Mouse (Mus musculus) CH12.LX (cell line): Measurements from ENCODE around the gene Sept12. TPM values are rescaled to one million over a fixed set of nuclear protein-coding genes. Genes with fewer than 3 reads are reported as not detected.

Source experiments
- DNase-seq: peaks from one replicate; pipeline ENCODE4 v3.0.0-alpha.2; 2013; ENCODE audit errors: extremely low read depth
- H3K27ac ChIP-seq: 2 replicates; pipeline ENCODE4 v1.5.1; 2012; ENCODE audit warnings: low read depth, mild to moderate bottlenecking, control low read depth, moderate library complexity; ENCODE audit not compliant: insufficient read depth
- H3K27me3 ChIP-seq: replicated peaks from 2 replicates; pipeline ENCODE3; 2012; ENCODE audit warnings: inconsistent platforms
- H3K36me3 ChIP-seq, 2 experiments: replicated peaks in 1 of 2; 2 replicates each; pipeline versions ENCODE3 to v1.6.1; 2012; ENCODE audit warnings: inconsistent platforms in 1 of 2, low read length in 1 of 2, mild to moderate bottlenecking in 1 of 2, mixed read lengths in 1 of 2, moderate library complexity in 1 of 2; ENCODE audit not compliant: control insufficient read depth in 1 of 2, insufficient read depth in 1 of 2
- H3K4me1 ChIP-seq, 2 experiments: 2 replicates each; pipeline ENCODE4 v1.6.1; 2012; ENCODE audit warnings: inconsistent platforms in 1 of 2, moderate library complexity in 1 of 2; ENCODE audit not compliant: insufficient read depth in 2 of 2, control insufficient read depth in 1 of 2
- H3K4me2 ChIP-seq: 2 replicates; pipeline ENCODE4 v1.6.1; 2012; ENCODE audit warnings: low read depth, mild to moderate bottlenecking, control low read depth; ENCODE audit not compliant: poor library complexity, insufficient read depth, severe bottlenecking
- H3K4me3 ChIP-seq, 3 experiments: fragments of 150-350 bp in 1 of 3; sonication (generic) in 1 of 3; replicated peaks in 1 of 3; 2 replicates each; pipeline versions ENCODE3 to v1.5.1; 2011 to 2012; ENCODE audit warnings: low read depth in 2 of 3, low read length in 2 of 3, mild to moderate bottlenecking in 2 of 3, moderate library complexity in 2 of 3, control low read depth in 1 of 3, improper control_type of control experiment in 1 of 3, inconsistent platforms in 1 of 3, mixed read lengths in 1 of 3; ENCODE audit not compliant: poor library complexity in 1 of 3
- H3K79me2 ChIP-seq: replicated peaks from 2 replicates; pipeline ENCODE4 v1.6.1; 2012; ENCODE audit warnings: mild to moderate bottlenecking, moderate library complexity; ENCODE audit not compliant: control insufficient read depth, poor library complexity, insufficient read depth, severe bottlenecking; ENCODE audit errors: extremely low read depth
- H3K9ac ChIP-seq: 2 replicates; pipeline ENCODE4 v1.6.1; 2012; ENCODE audit warnings: low read depth, mild to moderate bottlenecking, control low read depth, moderate library complexity; ENCODE audit not compliant: insufficient read depth
- H3K9me3 ChIP-seq: replicated peaks from 2 replicates; pipeline ENCODE3; 2012; ENCODE audit warnings: low read length, inconsistent platforms, mixed read lengths
- CHD1 ChIP-seq: IDR thresholded peaks from 2 replicates; pipeline ENCODE4 v1.6.1; 2012; ENCODE audit warnings: low read depth, low read length, improper control_type of control experiment, inconsistent platforms
- HCFC1 ChIP-seq: IDR thresholded peaks from 2 replicates; pipeline ENCODE4 v1.6.1; 2012; ENCODE audit warnings: low read depth, mild to moderate bottlenecking, inconsistent platforms, low read length, improper control_type of control experiment
- MAFK ChIP-seq: IDR thresholded peaks from 2 replicates; pipeline ENCODE4 v1.6.1; 2011; ENCODE audit warnings: low read length, improper control_type of control experiment; ENCODE audit not compliant: insufficient replicate concordance
- MEF2A ChIP-seq: IDR thresholded peaks from 2 replicates; pipeline ENCODE4 v1.6.1; 2014; ENCODE audit warnings: low read depth, mild to moderate bottlenecking, inconsistent platforms, low read length, improper control_type of control experiment, borderline replicate concordance
- NELFE ChIP-seq: IDR thresholded peaks from 2 replicates; pipeline ENCODE4 v1.6.1; 2011; ENCODE audit warnings: low read depth, low read length, improper control_type of control experiment
- NRF1 ChIP-seq: IDR thresholded peaks from 2 replicates; pipeline ENCODE4 v1.6.1; 2014; ENCODE audit warnings: low read depth, mild to moderate bottlenecking, inconsistent platforms, low read length, improper control_type of control experiment, moderate library complexity
- RAD21 ChIP-seq: IDR thresholded peaks from 2 replicates; pipeline ENCODE4 v1.6.1; 2011; ENCODE audit warnings: low read depth, mild to moderate bottlenecking, low read length, improper control_type of control experiment, moderate library complexity
- RCOR1 ChIP-seq: conservative IDR thresholded peaks from 2 replicates; pipeline ENCODE4 v1.6.1; 2012; ENCODE audit warnings: low read depth, mild to moderate bottlenecking, inconsistent platforms, low read length, improper control_type of control experiment
- TBP ChIP-seq: conservative IDR thresholded peaks from 2 replicates; pipeline ENCODE4 v1.6.1; 2011; ENCODE audit warnings: low read depth, low read length, improper control_type of control experiment
- USF2 ChIP-seq: conservative IDR thresholded peaks from 2 replicates; pipeline ENCODE4 v1.6.1; 2011; ENCODE audit warnings: low read depth, low read length, improper control_type of control experiment
- ZC3H11A ChIP-seq: IDR thresholded peaks from 2 replicates; pipeline ENCODE4 v1.6.1; 2012; ENCODE audit warnings: low read depth, mild to moderate bottlenecking, inconsistent platforms, low read length, improper control_type of control experiment
- ZKSCAN1 ChIP-seq: IDR thresholded peaks from 2 replicates; pipeline ENCODE4 v1.6.1; 2012; ENCODE audit warnings: low read depth, inconsistent platforms, low read length, improper control_type of control experiment, borderline replicate concordance
- ZNF384 ChIP-seq: IDR thresholded peaks from 2 replicates; pipeline ENCODE4 v1.6.1; 2012; ENCODE audit warnings: low read depth, low read length, improper control_type of control experiment, inconsistent platforms
- dilution Hi-C: fragments of 300-500 bp; cut with MboI; formaldehyde crosslinking; loops from 2 replicates; pipeline ENCODE4 v1.14.3; 2020; ENCODE audit warnings: low sequenced_read_pairs; ENCODE audit not compliant: extremely low pct_unique_long_range_greater_than_20kb, extremely low pct_ligation_motif_present
- in situ Hi-C: fragments of 300-500 bp; cut with MboI; formaldehyde crosslinking; loops from 3 replicates; pipeline ENCODE4 v1.14.3; 2019; ENCODE audit warnings: low sequenced_read_pairs, low pct_ligation_motif_present, low pct_unique_long_range_greater_than_20kb, mixed read lengths
- polyA plus RNA-seq: library from polyadenylated mRNA; unstranded; fragments of >175 nt; gene quantifications from 2 replicates; pipeline ENCODE4 v1.2.1, GENCODE M21; 2012; ENCODE audit warnings: low read depth; ENCODE audit not compliant: insufficient read length
- total RNA-seq, 2 experiments: library from RNA; depleted of rRNA; stranded (reverse); fragments of 300-350 nt in 1 of 2; fragments of >200 nt in 1 of 2; gene quantifications; 2 replicates each; pipeline ENCODE4 v1.2.3; 2012 to 2014

Sept12 gene
- total and polyA plus RNA-seq, 3 experiments: 0.13 TPM; not detected in 2

DNA sequence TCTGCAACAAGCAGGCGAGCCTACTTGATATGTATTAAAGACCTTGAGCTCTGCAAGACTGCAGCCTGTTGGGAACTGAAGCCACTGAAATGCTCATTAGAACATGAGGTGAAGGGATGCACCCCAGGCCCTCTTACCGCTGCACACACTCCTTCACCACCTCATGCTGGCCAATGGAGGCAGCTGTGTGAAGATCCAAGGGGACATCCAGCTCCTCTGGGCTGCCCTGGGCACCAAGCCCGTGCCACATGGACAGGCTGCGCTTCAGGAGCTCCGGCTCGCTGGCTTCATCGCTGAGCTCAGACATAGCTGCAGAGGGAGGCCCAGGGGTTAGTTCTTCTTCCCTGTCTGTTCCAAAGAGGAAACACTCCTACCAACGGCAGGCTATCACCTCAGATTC, 37.4 kb downstream of the Sept12 start:
- Histone ChIP-seq H3K27ac (no peak overlapping the region), H3K4me2 (no peak overlapping the region), H3K79me2 (peaks cover 19% of the 10 kb centered on the region), H3K27me3 (no peaks in the 10 kb centered on the region), H3K9ac (no peak overlapping the region), H3K36me3 (peaks cover 32 to 54% of the 10 kb centered on the region in 2 experiments), H3K4me3 (no peak overlapping the region), H3K9me3 (no peaks in the 10 kb centered on the region), H3K4me1 (peaks cover 5 to 67% of the 10 kb centered on the region in 2 experiments)
- in situ Hi-C loops: no loop called here
- dilution Hi-C loops: no loop called here
- no peak for DNase-seq
- TF ChIP-seq USF2 (no peak), NELFE (no peak), ZC3H11A (no peak), MEF2A (no peak), NRF1 (no peak), ZKSCAN1 (no peak), RCOR1 (no peak), ZNF384 (no peak), MAFK (no peak)

DNA sequence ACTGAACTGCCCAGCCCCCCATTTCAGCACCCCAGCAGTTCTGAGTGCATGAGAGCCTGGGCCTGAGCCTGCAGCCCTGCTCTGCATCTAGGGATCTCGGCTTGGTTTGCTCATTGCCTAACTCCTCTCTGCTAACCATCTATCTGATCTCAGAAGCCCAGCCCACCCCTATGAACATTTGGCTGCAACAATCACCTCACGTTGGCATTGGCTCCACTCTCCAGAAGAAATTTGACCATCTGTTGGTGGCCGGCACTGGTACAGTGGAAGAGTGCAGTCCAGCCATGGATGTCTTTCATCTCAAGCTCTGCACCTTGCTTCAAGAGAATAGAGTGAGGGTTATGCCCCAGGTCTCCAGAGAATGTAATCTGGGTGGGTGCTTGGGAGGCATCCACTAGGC, 40.2 kb downstream of the Sept12 start:
- H3K27me3 ChIP-seq: no peaks in the 10 kb centered on the region
- peaks cover 4% of the 10 kb centered on the region for H3K79me2 ChIP-seq
- H3K36me3 ChIP-seq: peaks cover 58 to 82% of the 10 kb centered on the region in 2 experiments
- no peak overlapping the region for H3K9ac ChIP-seq
- H3K27ac ChIP-seq: no peak overlapping the region
- in situ Hi-C loops: no loop called here
- no peak overlapping the region for H3K4me2 ChIP-seq
- no peaks in the 10 kb centered on the region for H3K9me3 ChIP-seq
- H3K4me3 ChIP-seq: no peak overlapping the region
- dilution Hi-C loops: no loop called here
- DNase-seq: no peak
- H3K4me1 ChIP-seq: peaks cover 4 to 53% of the 10 kb centered on the region in 2 experiments
- TF ChIP-seq CHD1: no peak
- no peak for TF ChIP-seq RAD21
- no peak for TF ChIP-seq TBP

DNA sequence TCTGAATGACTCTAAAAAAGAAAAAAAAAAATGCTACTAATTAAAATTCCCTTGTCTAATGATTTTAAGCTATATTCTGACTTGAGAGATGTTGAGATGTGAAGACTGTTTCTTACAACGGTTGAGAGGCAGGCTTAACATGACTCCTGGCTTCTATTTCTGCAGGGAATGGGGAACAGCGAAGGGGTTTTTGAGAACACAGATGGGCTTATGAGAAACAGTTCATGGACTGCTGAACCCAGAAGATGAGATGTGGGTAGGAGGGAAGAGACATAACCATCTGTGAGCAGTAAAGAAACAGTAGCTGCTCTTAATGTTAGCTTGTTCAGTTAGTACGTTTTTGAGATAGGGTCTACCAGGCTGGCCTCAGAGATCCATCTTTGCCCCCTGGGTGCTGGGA, 41.0 kb downstream of the Sept12 start:
- H3K27ac ChIP-seq: no peak overlapping the region
- no peak for DNase-seq
- dilution Hi-C loops: no loop called here
- H3K9ac ChIP-seq: no peak overlapping the region
- in situ Hi-C loops: no loop called here
- H3K4me1 ChIP-seq: peaks cover 0 to 45% of the 10 kb centered on the region in 2 experiments; a peak in 2 of 4 replicates
- TF ChIP-seq HCFC1: no peak
- no peak for TF ChIP-seq NRF1
- TF ChIP-seq MAFK: no peak
- TF ChIP-seq, all 38 proteins: peak for 0
- Histone ChIP-seq H3K79me2 (no peaks in the 10 kb centered on the region; the same call in none of the 2 replicates), H3K27me3 (no peaks in the 10 kb centered on the region), H3K36me3 (peaks cover 61 to 90% of the 10 kb centered on the region in 2 experiments), H3K9me3 (no peaks in the 10 kb centered on the region), H3K4me3 (no peak overlapping the region), H3K4me2 (no peak overlapping the region)
